Mouse (Mus musculus): ENCODE data around the gene Ttf2.

GRCm38 (mm10) chr3:101012131-101012571, 42.7 kb upstream of the Ttf2 start:
- no peak for TF ChIP-seq CTCF (IDR thresholded peaks at IDR 0.05; ENCODE audit: low read depth)
- no peak for TF ChIP-seq EP300 (IDR thresholded peaks at IDR 0.05; ENCODE audit: low read depth)

Measured in liver, postnatal 0 days (tissue).